Mouse (Mus musculus) mouse trophoblast stem cell (cell line): ENCODE measurements around the gene Slc25a33.

Experiments used
- in situ Hi-C, 2 experiments: fragments of 300-500 bp; cut with MseI, MboI; formaldehyde crosslinking; loops; 2 replicates in 1 of 2; 3 replicates in 1 of 2; pipeline ENCODE4 v1.15.1; 2025

The Slc25a33 gene

GRCm38 (mm10) chr4:149794966-149795477, 20.9 kb upstream of the Slc25a33 start:
- in situ Hi-C loops = no loop called here

- in situ Hi-C loops = no loop called here
Observed at GRCm38 (mm10) chr4:149794010-149794338, 19.9 kb upstream of the Slc25a33 start.

- in situ Hi-C loops = no loop called here
Observed at GRCm38 (mm10) chr4:149793156-149794009, 19.3 kb upstream of the Slc25a33 start.

- in situ Hi-C loops = no loop called here
Observed at GRCm38 (mm10) chr4:149792159-149792800, 18.2 kb upstream of the Slc25a33 start.

GRCm38 (mm10) chr4:149791470-149791869, 17.4 kb upstream of the Slc25a33 start:
- in situ Hi-C loops = no loop called here

- in situ Hi-C loops = no loop called here
Observed at GRCm38 (mm10) chr4:149790969-149791368, 16.9 kb upstream of the Slc25a33 start.

GRCm38 (mm10) chr4:149790546-149790945, 16.5 kb upstream of the Slc25a33 start:
- in situ Hi-C loops = no loop called here

- in situ Hi-C loops = no loop called here
Observed at GRCm38 (mm10) chr4:149789421-149790194, 15.5 kb upstream of the Slc25a33 start.

GRCm38 (mm10) chr4:149784901-149785300, 10.8 kb upstream of the Slc25a33 start:
- in situ Hi-C loops = no loop called here

- in situ Hi-C loops = no loop called here
Observed at GRCm38 (mm10) chr4:149784371-149784770, 10.3 kb upstream of the Slc25a33 start.

GRCm38 (mm10) chr4:149782975-149783374, 8.9 kb upstream of the Slc25a33 start:
- in situ Hi-C loops = no loop called here

GRCm38 (mm10) chr4:149780565-149781356, 6.7 kb upstream of the Slc25a33 start:
- in situ Hi-C loops = no loop called here

- in situ Hi-C loops = no loop called here
Observed at GRCm38 (mm10) chr4:149779966-149780365, 5.9 kb upstream of the Slc25a33 start.

- in situ Hi-C loops = no loop called here
Observed at GRCm38 (mm10) chr4:149777126-149777525, 3.0 kb upstream of the Slc25a33 start.

GRCm38 (mm10) chr4:149775760-149776362, 1.8 kb upstream of the Slc25a33 start:
- in situ Hi-C loops = no loop called here

GRCm38 (mm10) chr4:149775330-149775729, 1.3 kb upstream of the Slc25a33 start:
- in situ Hi-C loops = no loop called here

GRCm38 (mm10) chr4:149773408-149774093, 526 bp downstream of the Slc25a33 start:
- in situ Hi-C loops = no loop called here

GRCm38 (mm10) chr4:149772394-149772793, 1.7 kb downstream of the Slc25a33 start:
- in situ Hi-C loops = no loop called here

- in situ Hi-C loops = no loop called here
Observed at GRCm38 (mm10) chr4:149765201-149765600, 8.9 kb downstream of the Slc25a33 start.

GRCm38 (mm10) chr4:149763335-149763734, 10.7 kb downstream of the Slc25a33 start:
- in situ Hi-C loops = no loop called here
